Mouse (Mus musculus) E14TG2a.4 (cell line): ENCODE results near the gene Rin2.
"Not testable (repeated sequence)": the region's sequence is repeated elsewhere in the genome, so short reads cannot be mapped to it uniquely, and the experiment has no call there.

Experiments
- H3K27me3 ChIP-seq: 2 replicates; pipeline ENCODE4 v1.6.1; 2014; ENCODE audit warnings: low read length, control low read depth; ENCODE audit not compliant: insufficient read depth
- H3K36me3 ChIP-seq: 2 replicates; pipeline ENCODE4 v1.6.1; 2014; ENCODE audit warnings: low read length, control low read depth; ENCODE audit not compliant: insufficient read depth
- H3K4me1 ChIP-seq: replicated peaks from 2 replicates; pipeline ENCODE4 v1.6.1; 2014; ENCODE audit warnings: low read depth, low read length, control low read depth
- H3K4me3 ChIP-seq: replicated peaks from 2 replicates; pipeline ENCODE4 v1.5.1; 2014; ENCODE audit warnings: mild to moderate bottlenecking, low read length
- H3K9me3 ChIP-seq: 2 replicates; pipeline ENCODE4 v1.6.1; 2014; ENCODE audit warnings: low read length, control low read depth
- CTCF ChIP-seq: conservative IDR thresholded peaks from 2 replicates; pipeline ENCODE4 v1.5.1; 2014; ENCODE audit warnings: low read length
- NANOG ChIP-seq: IDR thresholded peaks from 2 replicates; pipeline ENCODE4 v1.6.1; 2014; ENCODE audit warnings: borderline replicate concordance, low read length, mixed read lengths
- POU5F1 ChIP-seq: IDR thresholded peaks from 2 replicates; pipeline ENCODE4 v1.6.1; 2014; ENCODE audit warnings: low read length, borderline replicate concordance

Gene Rin2

GRCm38 (mm10) chr2:145717539-145717938, 42.5 kb downstream of the Rin2 start:
- Histone ChIP-seq H3K9me3 (peaks cover 15% of the 10 kb centered on the region), H3K36me3 (no peaks in the 10 kb centered on the region), H3K4me3 (no peak overlapping the region), H3K27me3 (no peaks in the 10 kb centered on the region), H3K4me1 (no peaks in the 10 kb centered on the region)
- TF ChIP-seq CTCF (no peak), NANOG (no peak), POU5F1 (no peak)

- Histone ChIP-seq H3K27me3 (no peaks in the 10 kb centered on the region), H3K4me1 (no peaks in the 10 kb centered on the region), H3K4me3 (no peak overlapping the region), H3K36me3 (no peaks in the 10 kb centered on the region), H3K9me3 (peaks cover 15% of the 10 kb centered on the region)
- TF ChIP-seq NANOG (no peak), POU5F1 (no peak), CTCF (no peak)
These were observed 43.7 kb downstream of the Rin2 start for GRCm38 (mm10) chr2:145718624-145719183.

- TF ChIP-seq CTCF = no peak
- no peak for TF ChIP-seq POU5F1
- TF ChIP-seq NANOG = no peak
- H3K27me3 ChIP-seq = no peaks in the 10 kb centered on the region
- no peaks in the 10 kb centered on the region for H3K4me1 ChIP-seq
- peaks cover 15% of the 10 kb centered on the region for H3K9me3 ChIP-seq
- H3K4me3 ChIP-seq = no peak overlapping the region
- H3K36me3 ChIP-seq = no peaks in the 10 kb centered on the region
These were observed 45.1 kb downstream of the Rin2 start for GRCm38 (mm10) chr2:145720157-145720556.

- TF ChIP-seq NANOG (no peak), CTCF (no peak), POU5F1 (no peak)
- no peaks in the 10 kb centered on the region for H3K27me3 ChIP-seq
- H3K4me3 ChIP-seq = no peak overlapping the region
- peaks cover 15% of the 10 kb centered on the region for H3K9me3 ChIP-seq
- no peaks in the 10 kb centered on the region for H3K36me3 ChIP-seq
- H3K4me1 ChIP-seq = no peaks in the 10 kb centered on the region
These were observed 45.7 kb downstream of the Rin2 start for GRCm38 (mm10) chr2:145720743-145721142.

GRCm38 (mm10) chr2:145722304-145722703, 47.3 kb downstream of the Rin2 start:
- peaks cover 15% of the 10 kb centered on the region for H3K9me3 ChIP-seq
- not testable (repeated sequence) for H3K4me1 ChIP-seq, H3K27me3 ChIP-seq, H3K4me3 ChIP-seq, H3K36me3 ChIP-seq

- Histone ChIP-seq H3K4me1 (no peaks in the 10 kb centered on the region), H3K27me3 (no peaks in the 10 kb centered on the region), H3K9me3 (peaks cover 6% of the 10 kb centered on the region), H3K4me3 (no peak overlapping the region), H3K36me3 (no peaks in the 10 kb centered on the region)
- TF ChIP-seq POU5F1 (no peak), CTCF (no peak), NANOG (no peak)
These were observed 49.3 kb downstream of the Rin2 start for GRCm38 (mm10) chr2:145724288-145724687.

GRCm38 (mm10) chr2:145729414-145729813, 54.4 kb downstream of the Rin2 start:
- Histone ChIP-seq H3K27me3 (no peaks in the 10 kb centered on the region), H3K9me3 (no peaks in the 10 kb centered on the region), H3K36me3 (no peaks in the 10 kb centered on the region), H3K4me3 (no peak overlapping the region), H3K4me1 (no peaks in the 10 kb centered on the region)
- no peak for TF ChIP-seq POU5F1
- TF ChIP-seq CTCF = no peak
- no peak for TF ChIP-seq NANOG

GRCm38 (mm10) chr2:145730189-145730880, 55.3 kb downstream of the Rin2 start:
- TF ChIP-seq POU5F1 = no peak
- no peak for TF ChIP-seq NANOG
- no peak for TF ChIP-seq CTCF
- Histone ChIP-seq H3K4me3 (no peak overlapping the region), H3K4me1 (no peaks in the 10 kb centered on the region), H3K36me3 (no peaks in the 10 kb centered on the region), H3K9me3 (no peaks in the 10 kb centered on the region), H3K27me3 (no peaks in the 10 kb centered on the region)

- no peak overlapping the region for H3K4me3 ChIP-seq
These were observed 55.9 kb downstream of the Rin2 start for GRCm38 (mm10) chr2:145730905-145731304.

More at GRCm38 (mm10) chr2:145730905-145731304, 55.9 kb downstream of the Rin2 start:
- TF ChIP-seq CTCF = no peak
- no peak for TF ChIP-seq POU5F1
- no peak for TF ChIP-seq NANOG
- Histone ChIP-seq H3K36me3 (no peaks in the 10 kb centered on the region), H3K27me3 (no peaks in the 10 kb centered on the region), H3K4me1 (no peaks in the 10 kb centered on the region), H3K9me3 (no peaks in the 10 kb centered on the region)
